Mouse (Mus musculus): Measurements from ENCODE around the gene Ascl4.

DNA sequence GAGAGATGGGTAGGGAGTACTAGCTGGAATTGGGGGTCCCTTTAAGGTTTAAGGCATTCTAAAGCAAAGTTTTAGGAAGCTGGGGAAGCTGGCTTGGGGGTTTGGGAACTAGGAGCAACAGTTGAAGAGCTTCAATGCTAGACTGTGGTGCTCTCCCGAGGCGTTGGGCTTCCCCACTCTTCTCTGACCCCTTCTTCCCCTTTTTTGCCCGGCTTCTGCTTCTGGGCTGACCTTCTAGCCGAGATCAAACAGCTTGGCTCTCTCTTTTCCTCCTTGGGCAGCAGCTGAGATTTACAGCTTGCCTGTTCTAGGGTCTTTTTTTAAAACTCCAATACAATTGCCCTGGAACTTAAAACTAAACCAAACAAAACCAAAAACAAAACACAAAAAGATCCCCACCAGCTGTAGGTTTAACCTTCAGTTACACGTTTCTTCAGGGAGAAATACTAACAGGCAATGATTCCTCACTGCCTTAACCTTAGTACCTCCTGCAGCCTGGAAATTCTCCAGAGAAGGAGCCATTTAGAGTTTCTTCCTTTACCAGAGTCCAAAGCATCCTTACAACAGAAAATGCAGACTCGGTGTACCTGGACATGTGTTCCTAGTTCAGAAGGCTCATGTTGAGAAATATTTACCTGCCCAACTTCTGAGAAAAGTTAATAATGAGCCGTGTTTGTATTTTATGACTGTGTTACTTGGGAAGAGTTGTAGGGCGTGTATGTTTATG, 42.6 kb downstream of the Ascl4 start:
- TF ChIP-seq CTCF (IDR thresholded peaks at IDR 0.05; ENCODE audit: low read depth): no peak
- no peak for TF ChIP-seq EP300 (IDR thresholded peaks at IDR 0.05; ENCODE audit: low read depth)
